Mouse (Mus musculus) embryonic fibroblast, embryonic 13.5 days (primary cell): ENCODE data around the gene 0610040J01Rik.

Experiments
- CTCF ChIP-seq: IDR thresholded peaks from 2 replicates; pipeline ENCODE4 v1.5.1; 2011; ENCODE audit warnings: mild to moderate bottlenecking, control low read depth, low read length, moderate library complexity, borderline replicate concordance; ENCODE audit not compliant: insufficient read depth
- POLR2A ChIP-seq: IDR thresholded peaks from 2 replicates; pipeline ENCODE4 v1.6.1; 2011; ENCODE audit warnings: low read depth, mild to moderate bottlenecking, control low read depth, low read length, moderate library complexity

- TF ChIP-seq CTCF: no peak
- no peak for TF ChIP-seq POLR2A
Observed at GRCm38 (mm10) chr5:63817270-63817669, 5.1 kb downstream of the 0610040J01Rik start.
